Mouse (Mus musculus) ovary, postnatal 10 days (tissue): Measurements from ENCODE around the gene Zfp672.

Source experiments
- DNase-seq: peaks from one replicate; pipeline ENCODE4 v3.0.0; 2022; ENCODE audit warnings: low spot score

The Zfp672 gene

DNA sequence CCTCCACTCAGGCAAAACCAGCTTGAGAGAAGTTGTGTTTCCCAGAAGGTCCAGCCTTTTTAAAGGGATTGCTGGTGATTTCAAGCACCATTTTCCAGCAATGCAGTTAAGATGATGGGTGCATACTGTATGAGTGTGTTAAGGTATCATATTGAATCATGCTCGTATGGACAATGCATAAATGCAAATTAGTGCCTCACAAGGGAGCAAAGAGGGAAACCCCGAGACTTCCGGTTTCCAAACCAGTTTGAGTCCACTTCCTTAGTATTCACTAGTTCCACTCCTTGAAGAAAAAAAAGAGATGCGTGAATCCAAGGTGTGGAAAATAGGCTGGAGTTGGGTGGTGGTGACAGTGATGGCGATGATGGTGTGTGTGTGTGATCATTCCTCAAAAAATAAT is 47.6 kb downstream of the Zfp672 start:
- no peak for DNase-seq

DNA sequence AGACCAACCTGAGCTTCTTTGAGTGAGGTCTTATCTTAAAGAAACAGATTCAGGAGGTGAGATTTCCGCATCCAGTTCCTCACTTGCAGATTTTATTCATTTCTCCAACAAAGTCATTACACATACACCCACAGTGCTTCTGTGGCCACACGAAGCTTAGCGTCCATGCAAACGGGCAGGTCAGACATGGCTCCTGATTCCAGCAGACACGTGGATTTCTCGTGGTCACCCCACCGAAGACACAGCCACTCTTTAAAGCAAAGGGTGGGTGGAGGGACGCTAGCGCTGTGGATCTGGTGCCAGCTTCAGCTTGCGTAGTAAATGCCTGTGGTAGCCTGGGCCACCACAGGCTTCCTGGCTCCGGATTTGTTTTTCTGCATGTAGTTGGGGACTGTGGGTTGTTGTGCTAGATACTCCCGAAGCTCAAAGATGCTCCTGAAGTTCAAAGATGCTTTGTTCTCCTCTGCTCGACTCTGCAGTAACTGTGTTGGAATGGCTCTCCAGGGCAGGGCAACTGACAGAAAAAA is 48.1 kb downstream of the Zfp672 start:
- DNase-seq: no peak

DNA sequence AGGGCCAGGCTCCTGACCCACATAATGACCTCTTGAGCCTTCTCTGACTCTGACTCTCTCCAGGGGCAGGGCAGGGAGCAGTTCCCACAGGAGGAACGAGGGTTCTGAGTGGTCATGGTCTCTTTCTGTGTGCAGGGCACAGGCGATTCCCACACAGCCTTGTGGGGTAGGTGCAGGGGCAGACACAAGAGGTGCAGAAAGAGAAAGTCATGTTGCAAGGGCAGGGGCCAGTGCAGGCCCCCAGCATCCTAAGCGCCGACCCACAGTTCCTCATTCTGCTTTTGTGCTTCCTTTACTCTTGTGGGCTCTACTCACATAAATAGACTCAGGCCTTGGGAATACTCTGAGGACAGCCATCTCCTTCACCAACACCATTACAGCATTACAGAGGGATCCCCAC is 54.4 kb downstream of the Zfp672 start:
- DNase-seq: no peak

DNA sequence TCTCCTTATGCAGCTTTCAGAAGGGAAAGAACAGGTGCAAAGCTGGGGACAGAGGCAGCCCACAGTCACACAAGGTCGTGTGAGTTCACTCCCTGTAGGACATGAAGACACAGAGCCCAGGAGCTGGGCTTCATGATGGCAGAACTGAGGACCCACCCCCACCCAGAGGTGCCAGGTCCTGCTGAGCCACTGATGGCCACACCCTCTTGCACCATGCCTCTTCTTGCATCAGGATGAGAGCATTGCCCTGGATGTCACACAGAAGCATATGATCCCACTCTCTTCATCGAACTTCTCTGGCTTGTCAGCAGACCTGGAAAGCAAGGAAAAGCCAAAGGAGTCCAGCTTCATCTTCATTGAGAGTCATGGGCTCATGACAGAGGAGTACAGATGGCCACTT is 55.6 kb downstream of the Zfp672 start, which contains the start of gene 4930438A08Rik:
TSS of gene 4930438A08Rik (plus strand) at position 228 of the 400 bp plus-strand sequence.
- no peak for DNase-seq

DNA sequence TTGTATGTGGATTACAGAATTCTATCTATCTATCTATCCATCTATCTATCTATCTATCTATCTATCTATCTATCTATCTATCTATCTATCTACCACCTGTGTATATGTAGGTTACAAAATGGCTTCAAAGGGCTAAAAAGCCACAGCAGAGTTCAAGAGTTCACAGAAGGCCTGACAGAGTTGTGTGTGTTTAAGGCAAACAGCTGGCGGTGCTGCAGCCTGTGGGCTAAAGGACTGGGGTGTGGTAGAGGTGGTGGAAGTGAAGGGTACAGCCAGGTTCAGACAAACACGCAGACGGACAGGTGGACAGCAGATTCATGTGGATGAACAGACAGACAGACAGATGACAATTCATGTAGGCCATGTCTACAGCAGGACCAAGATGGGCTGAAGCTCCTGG is 61.9 kb downstream of the Zfp672 start:
- no peak for DNase-seq
